Mouse (Mus musculus): ENCODE data around the gene Gm48552. TPM values are rescaled to one million over a fixed set of nuclear protein-coding genes. Genes with fewer than 3 reads are reported as not detected.

Gene Gm48552
- polyA plus RNA-seq, 1 experiment = not detected

DNA sequence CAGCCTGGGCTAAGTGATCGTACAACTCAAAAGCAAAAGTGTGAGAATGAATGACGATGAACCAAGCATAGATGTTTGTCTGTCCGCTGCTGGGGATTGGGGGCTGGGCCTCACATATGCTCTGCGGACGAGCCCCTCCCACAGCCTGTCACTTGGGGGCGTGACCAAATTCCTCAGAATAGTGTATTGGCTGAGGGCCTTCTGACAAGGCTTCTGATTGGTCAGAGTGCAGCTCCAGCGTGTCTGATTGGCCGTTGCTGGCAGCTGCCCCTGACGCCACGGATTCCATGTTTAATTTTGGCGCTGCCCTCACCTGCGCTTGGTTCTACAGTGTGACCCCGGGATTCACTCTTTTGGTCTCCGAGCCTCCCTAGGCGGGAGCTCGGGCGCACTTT is 44.1 kb downstream of the Gm48552 start:
- TF ChIP-seq POLR2A (IDR thresholded peaks at IDR 0.05; ENCODE audit: borderline replicate concordance, control insufficient read depth, low read depth, low read length) (peak; percentile 44; the same call in 1 of the 2 replicates), CTCF (IDR thresholded peaks at IDR 0.05; ENCODE audit: control insufficient read depth, insufficient read depth, low read length) (no peak)
- peak overlapping the region; percentile 47 for H3K4me3 ChIP-seq (replicated peaks; ENCODE audit: control insufficient read depth, low read depth, low read length)
- WGBS = under 1% methylated on average over 17 of the region's 17 CpGs
- peak overlapping the region; percentile 91 for H3K27ac ChIP-seq (ENCODE audit: control insufficient read depth, insufficient read depth, low read depth, low read length, poor library complexity)
- peaks cover 16% of the 10 kb centered on the region for H3K4me1 ChIP-seq (ENCODE audit: control insufficient read depth, insufficient read depth, low read length)

DNA sequence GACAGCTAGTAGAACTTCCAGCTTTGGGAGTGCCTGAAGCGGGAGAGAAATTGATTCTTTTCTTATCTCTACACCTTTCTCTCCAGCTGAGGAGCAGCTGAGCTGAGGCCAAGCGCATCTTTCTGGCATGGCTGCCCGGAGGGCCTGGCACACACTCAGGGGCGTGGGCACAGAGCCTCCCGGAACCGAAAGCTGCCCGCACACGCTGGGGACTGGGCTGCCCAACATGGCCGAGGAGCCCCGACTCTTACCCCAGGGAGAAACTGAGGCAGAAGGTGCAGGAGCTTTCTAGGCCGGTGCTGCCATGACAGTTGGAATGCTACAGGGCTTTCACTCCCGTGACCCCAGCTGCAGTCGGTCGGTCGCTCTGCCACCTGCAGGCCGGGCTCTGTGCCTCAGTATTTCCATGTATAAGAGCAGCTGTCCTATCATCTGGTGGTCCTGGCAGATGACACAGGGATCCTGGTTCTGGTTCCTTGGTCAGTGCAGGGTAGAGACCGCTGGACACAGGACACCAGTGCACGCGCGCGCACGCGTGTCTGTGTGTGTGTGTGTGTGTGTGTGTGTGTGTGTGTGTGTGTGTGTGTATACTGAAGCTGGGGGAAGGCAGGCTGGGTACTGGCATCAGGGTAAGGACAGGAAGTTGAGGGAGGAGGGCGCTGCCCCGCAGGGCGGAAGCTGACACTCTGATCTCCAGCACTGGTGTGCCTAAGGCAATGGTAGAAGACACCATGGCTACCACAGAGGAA is 44.9 kb downstream of the Gm48552 start:
- WGBS = 6% methylated on average over 26 of the region's 26 CpGs
- Histone ChIP-seq H3K4me3 (replicated peaks; ENCODE audit: control insufficient read depth, low read depth, low read length) (peak overlapping the region; percentile 68), H3K27ac (ENCODE audit: control insufficient read depth, insufficient read depth, low read depth, low read length, poor library complexity) (peak overlapping the region; percentile 91)

DNA sequence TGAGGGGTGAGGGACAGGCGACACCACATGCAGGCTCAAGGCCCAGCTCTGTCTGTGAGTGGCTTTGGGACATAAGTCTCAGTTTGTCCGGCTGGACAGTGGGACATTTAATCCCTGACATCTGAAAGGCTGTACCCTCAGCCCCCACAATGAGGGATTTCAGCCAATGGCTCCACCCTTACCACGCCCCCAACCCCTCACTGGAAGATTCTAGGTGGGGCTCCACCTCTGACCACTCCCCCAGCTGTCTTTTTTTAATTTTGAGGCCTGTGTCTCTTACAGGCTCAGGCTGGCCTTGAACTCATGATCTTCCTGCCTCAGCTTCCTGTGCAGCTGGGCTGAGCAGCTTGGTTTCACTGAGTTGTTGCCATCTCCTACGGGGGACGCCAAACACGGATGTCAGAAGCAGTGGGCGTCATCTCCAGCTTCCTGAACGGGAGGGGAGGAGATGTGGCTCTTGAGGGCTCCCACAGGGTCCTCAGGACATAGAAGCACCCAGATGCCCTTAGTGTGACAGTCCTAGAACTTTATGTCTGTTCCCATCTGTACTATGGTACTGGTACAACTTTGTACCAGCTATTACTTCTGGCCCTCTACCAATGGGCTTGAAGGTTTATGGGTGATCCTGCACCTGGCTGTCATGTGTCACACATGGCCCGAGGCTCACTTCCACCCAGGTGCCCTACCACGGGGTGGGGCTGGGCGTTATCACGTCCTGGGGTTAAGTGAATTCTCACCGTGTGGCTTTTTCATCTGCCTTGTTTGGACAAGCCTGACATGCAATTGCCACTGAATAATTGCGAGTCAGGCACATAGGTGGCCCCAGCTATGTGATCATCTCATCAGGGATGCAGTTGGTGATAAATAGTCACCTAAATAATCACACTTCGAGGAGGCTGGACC is 45.8 kb downstream of the Gm48552 start:
- TF ChIP-seq CTCF (IDR thresholded peaks at IDR 0.05; ENCODE audit: control insufficient read depth, insufficient read depth, low read length) (no peak), POLR2A (IDR thresholded peaks at IDR 0.05; ENCODE audit: borderline replicate concordance, control insufficient read depth, low read depth, low read length) (no peak)
- H3K4me3 ChIP-seq (replicated peaks; ENCODE audit: control insufficient read depth, low read depth, low read length) = peak overlapping the region; percentile 68
- 26% methylated on average over 15 of the region's 15 CpGs for WGBS
- peaks cover 12% of the 10 kb centered on the region for H3K4me1 ChIP-seq (ENCODE audit: control insufficient read depth, insufficient read depth, low read length)
- H3K27ac ChIP-seq (ENCODE audit: control insufficient read depth, insufficient read depth, low read depth, low read length, poor library complexity) = peak overlapping the region; percentile 91

More for the DNA sequence above, 44.9 kb downstream of the Gm48552 start:
- TF ChIP-seq POLR2A (IDR thresholded peaks at IDR 0.05; ENCODE audit: borderline replicate concordance, control insufficient read depth, low read depth, low read length) = peak; percentile 64
- TF ChIP-seq CTCF (IDR thresholded peaks at IDR 0.05; ENCODE audit: control insufficient read depth, insufficient read depth, low read length) = peak; percentile 48; the same call in 1 of the 2 replicates
- H3K4me1 ChIP-seq (ENCODE audit: control insufficient read depth, insufficient read depth, low read length) = peaks cover 16% of the 10 kb centered on the region

DNA sequence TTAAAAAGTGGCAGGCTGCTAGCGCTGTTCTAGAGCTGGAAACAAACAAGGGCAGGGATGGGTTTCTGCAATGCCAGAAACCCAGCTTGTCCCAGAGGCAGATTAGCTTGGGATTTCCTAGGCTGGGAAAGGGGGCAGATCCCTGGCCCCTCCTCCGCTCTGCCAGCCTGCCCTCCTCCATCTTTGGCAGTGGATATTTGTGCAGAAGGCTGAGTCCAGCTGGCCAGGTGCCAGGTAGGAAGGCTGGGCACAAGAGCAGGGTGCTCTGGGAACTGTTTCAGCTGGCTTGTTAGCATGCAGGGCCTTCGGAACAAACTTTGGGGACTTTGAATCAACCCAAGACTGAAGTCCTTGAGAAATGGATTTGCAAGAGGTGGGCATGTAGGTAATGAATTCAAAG is 46.6 kb downstream of the Gm48552 start:
- 85% methylated on average over 3 of the region's 3 CpGs for WGBS
- Histone ChIP-seq H3K4me1 (ENCODE audit: control insufficient read depth, insufficient read depth, low read length) (peaks cover 12% of the 10 kb centered on the region), H3K4me3 (replicated peaks; ENCODE audit: control insufficient read depth, low read depth, low read length) (no peak overlapping the region), H3K27ac (ENCODE audit: control insufficient read depth, insufficient read depth, low read depth, low read length, poor library complexity) (no peak overlapping the region)
- TF ChIP-seq POLR2A (IDR thresholded peaks at IDR 0.05; ENCODE audit: borderline replicate concordance, control insufficient read depth, low read depth, low read length) = no peak
- TF ChIP-seq CTCF (IDR thresholded peaks at IDR 0.05; ENCODE audit: control insufficient read depth, insufficient read depth, low read length) = no peak

Other genes with a start within 250 kb of the Gm48552 start
- 11.1 and 29.0 TPM in 2 replicates for gene Pias4, start 221.1 kb upstream of the Gm48552 start, polyA plus RNA-seq (2011; ENCODE audit: insufficient read depth, insufficient read length, low replicate concordance, missing spikeins)
- gene Eef2, start 212.4 kb upstream of the Gm48552 start, polyA plus RNA-seq (2011; ENCODE audit: insufficient read depth, insufficient read length, low replicate concordance, missing spikeins) = 347 and 468 TPM in 2 replicates
- gene Dapk3, start 206.0 kb upstream of the Gm48552 start, polyA plus RNA-seq (2011; ENCODE audit: insufficient read depth, insufficient read length, low replicate concordance, missing spikeins) = 7.2 and 23.2 TPM in 2 replicates
- not detected in 2 replicates for gene 4930442H23Rik, start 205.2 kb upstream of the Gm48552 start, polyA plus RNA-seq (2011; ENCODE audit: insufficient read depth, insufficient read length, low replicate concordance, missing spikeins)
- not detected in 2 replicates for gene Nmrk2, start 187.0 kb upstream of the Gm48552 start, polyA plus RNA-seq (2011; ENCODE audit: insufficient read depth, insufficient read length, low replicate concordance, missing spikeins)
- not detected in 2 replicates for gene Atcay, start 158.2 kb upstream of the Gm48552 start, polyA plus RNA-seq (2011; ENCODE audit: insufficient read depth, insufficient read length, low replicate concordance, missing spikeins)
- gene Zfr2, start 155.8 kb upstream of the Gm48552 start, polyA plus RNA-seq (2011; ENCODE audit: insufficient read depth, insufficient read length, low replicate concordance, missing spikeins) = 0.32 and 2.5 TPM in 2 replicates
- 11.9 and 18.9 TPM in 2 replicates for gene Matk, start 136.1 kb upstream of the Gm48552 start, polyA plus RNA-seq (2011; ENCODE audit: insufficient read depth, insufficient read length, low replicate concordance, missing spikeins)
- gene Mrpl54, start 122.1 kb upstream of the Gm48552 start, polyA plus RNA-seq (2011; ENCODE audit: insufficient read depth, insufficient read length, low replicate concordance, missing spikeins) = 34.4 and 75.4 TPM in 2 replicates
- 14.6 and 32.8 TPM in 2 replicates for gene Apba3, start 122.0 kb upstream of the Gm48552 start, polyA plus RNA-seq (2011; ENCODE audit: insufficient read depth, insufficient read length, low replicate concordance, missing spikeins)
- 3.0 and 3.4 TPM in 2 replicates for gene Tjp3, start 97.4 kb upstream of the Gm48552 start, polyA plus RNA-seq (2011; ENCODE audit: insufficient read depth, insufficient read length, low replicate concordance, missing spikeins)
- 31.2 and 62.2 TPM in 2 replicates for gene Pip5k1c, start 96.0 kb upstream of the Gm48552 start, polyA plus RNA-seq (2011; ENCODE audit: insufficient read depth, insufficient read length, low replicate concordance, missing spikeins)
- 24.0 and 36.6 TPM in 2 replicates for gene Cactin, start 67.9 kb upstream of the Gm48552 start, polyA plus RNA-seq (2011; ENCODE audit: insufficient read depth, insufficient read length, low replicate concordance, missing spikeins)
- 3.3 and 7.9 TPM in 2 replicates for gene Tbxa2r, start 60.3 kb upstream of the Gm48552 start, polyA plus RNA-seq (2011; ENCODE audit: insufficient read depth, insufficient read length, low replicate concordance, missing spikeins)
- gene Gipc3, start 45.7 kb upstream of the Gm48552 start, polyA plus RNA-seq (2011; ENCODE audit: insufficient read depth, insufficient read length, low replicate concordance, missing spikeins) = not detected in 2 replicates
- gene Hmg20b, start 38.5 kb upstream of the Gm48552 start, polyA plus RNA-seq (2011; ENCODE audit: insufficient read depth, insufficient read length, low replicate concordance, missing spikeins) = 56.9 and 60.7 TPM in 2 replicates
- 11.0 and 14.3 TPM in 2 replicates for gene Mfsd12, start 31.5 kb upstream of the Gm48552 start, polyA plus RNA-seq (2011; ENCODE audit: insufficient read depth, insufficient read length, low replicate concordance, missing spikeins)
- gene 4930404N11Rik, start 23.2 kb upstream of the Gm48552 start, polyA plus RNA-seq (2011; ENCODE audit: insufficient read depth, insufficient read length, low replicate concordance, missing spikeins) = 4.5 and 12.3 TPM in 2 replicates
- gene Fzr1, start 10.5 kb upstream of the Gm48552 start, polyA plus RNA-seq (2011; ENCODE audit: insufficient read depth, insufficient read length, low replicate concordance, missing spikeins) = 126 and 131 TPM in 2 replicates
- 14.6 and 23.0 TPM in 2 replicates for gene Dohh, start 4.6 kb upstream of the Gm48552 start, polyA plus RNA-seq (2011; ENCODE audit: insufficient read depth, insufficient read length, low replicate concordance, missing spikeins)
- 3.4 and 4.3 TPM in 2 replicates for gene Gm48551, start 4.5 kb upstream of the Gm48552 start, polyA plus RNA-seq (2011; ENCODE audit: insufficient read depth, insufficient read length, low replicate concordance, missing spikeins)
- 7.9 and 18.0 TPM in 2 replicates for gene Smim24, start 4.0 kb downstream of the Gm48552 start, polyA plus RNA-seq (2011; ENCODE audit: insufficient read depth, insufficient read length, low replicate concordance, missing spikeins)
- 5.1 and 14.5 TPM in 2 replicates for gene Nfic, start 66.6 kb downstream of the Gm48552 start, polyA plus RNA-seq (2011; ENCODE audit: insufficient read depth, insufficient read length, low replicate concordance, missing spikeins)
- gene Celf5, start 93.7 kb downstream of the Gm48552 start, polyA plus RNA-seq (2011; ENCODE audit: insufficient read depth, insufficient read length, low replicate concordance, missing spikeins) = 0.72 TPM in 1 of 2 replicates, not detected in the other
- gene Ncln, start 107.4 kb downstream of the Gm48552 start, polyA plus RNA-seq (2011; ENCODE audit: insufficient read depth, insufficient read length, low replicate concordance, missing spikeins) = 30.2 and 61.0 TPM in 2 replicates
- gene S1pr4, start 111.1 kb downstream of the Gm48552 start, polyA plus RNA-seq (2011; ENCODE audit: insufficient read depth, insufficient read length, low replicate concordance, missing spikeins) = 7.6 and 15.8 TPM in 2 replicates
- gene Gna15, start 135.2 kb downstream of the Gm48552 start, polyA plus RNA-seq (2011; ENCODE audit: insufficient read depth, insufficient read length, low replicate concordance, missing spikeins) = 5.4 and 9.4 TPM in 2 replicates
- gene Gna11, start 156.2 kb downstream of the Gm48552 start, polyA plus RNA-seq (2011; ENCODE audit: insufficient read depth, insufficient read length, low replicate concordance, missing spikeins) = 12.3 and 23.8 TPM in 2 replicates
- gene Aes, start 170.5 kb downstream of the Gm48552 start, polyA plus RNA-seq (2011; ENCODE audit: insufficient read depth, insufficient read length, low replicate concordance, missing spikeins) = 183 and 306 TPM in 2 replicates
- gene Tle2, start 185.6 kb downstream of the Gm48552 start, polyA plus RNA-seq (2011; ENCODE audit: insufficient read depth, insufficient read length, low replicate concordance, missing spikeins) = 18.5 and 41.7 TPM in 2 replicates
- gene Tle6, start 212.1 kb downstream of the Gm48552 start, polyA plus RNA-seq (2011; ENCODE audit: insufficient read depth, insufficient read length, low replicate concordance, missing spikeins) = 23.2 and 27.8 TPM in 2 replicates
- gene BC025920, start 217.3 kb downstream of the Gm48552 start, polyA plus RNA-seq (2011; ENCODE audit: insufficient read depth, insufficient read length, low replicate concordance, missing spikeins) = 3.9 and 6.6 TPM in 2 replicates
- gene Sirt6, start 238.8 kb downstream of the Gm48552 start, polyA plus RNA-seq (2011; ENCODE audit: insufficient read depth, insufficient read length, low replicate concordance, missing spikeins) = 7.7 and 16.8 TPM in 2 replicates
- 5.3 and 11.1 TPM in 2 replicates for gene Ankrd24, start 239.5 kb downstream of the Gm48552 start, polyA plus RNA-seq (2011; ENCODE audit: insufficient read depth, insufficient read length, low replicate concordance, missing spikeins)

Data from bone marrow, adult 2 months (tissue).